Comparison of ENCODE assay signal across 31 mouse cellular contexts in the genomic region with DNA sequence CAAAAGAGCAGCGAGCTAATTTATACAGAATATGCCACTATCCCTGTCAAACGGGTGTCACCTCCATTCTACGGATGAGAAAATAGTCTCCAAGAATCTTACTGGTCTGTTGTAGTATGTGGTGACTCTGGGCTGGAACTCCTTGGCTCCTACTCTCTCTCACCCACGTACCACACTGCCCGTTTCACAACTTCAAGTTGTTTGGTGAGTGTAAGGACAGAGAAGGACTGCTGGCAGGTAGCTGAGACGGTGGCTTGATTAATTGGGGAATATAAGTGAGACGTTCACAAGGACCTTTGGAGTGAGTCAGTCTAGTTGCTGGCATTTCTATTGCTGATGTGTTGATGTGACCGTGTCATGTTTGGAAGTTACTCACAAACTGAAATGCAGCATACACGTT. TPM values are rescaled to one million over a fixed set of nuclear protein-coding genes. Genes with fewer than 3 reads are reported as not detected.
DNase-seq lines count a peak whose midpoint lies in the region; ATAC-seq lines count a peak whose summit lies in the region.
"Had no signal": no experiment of that assay in that cellular context is flagged by ENCODE, and none has a peak within 500 bp of the region (broad histone marks: within the 10 kb centered on the region; RNA-seq: fewer than 3 reads in every experiment).

No protein-coding gene starts in this region.

- H3K4me3 ChIP-seq in erythroblast, embryonic 14.5 days (replicated peaks), result peak overlapping the region; percentile 98
- H3K4me3 ChIP-seq in liver, embryonic 12.5 days, result no peak overlapping the region; the same call in 1 of the 2 replicates
- no peak overlapping the region for H3K4me3 ChIP-seq in midbrain, embryonic 11.5 days (ENCODE audit: low read depth, low read length)
- no peak overlapping the region for H3K4me3 ChIP-seq in midbrain, embryonic 16.5 days (ENCODE audit: low read depth, low read length)
- H3K4me3 ChIP-seq in neural tube, embryonic 15.5 days (replicated peaks), result no peak overlapping the region
- H3K4me3 ChIP-seq: heart, adult 2 months; heart, embryonic 12.5 days; intestine, embryonic 15.5 days; lung, embryonic 15.5 days; myocyte had no signal

- no peak for DNase-seq in liver
- DNase-seq in midbrain, embryonic 11.5 days (ENCODE audit: low spot score, missing footprints), result peak; percentile 78
- no peak for DNase-seq in ovary, postnatal 36 days (ENCODE audit: low spot score)
- DNase-seq: adrenal gland, adult 2 months; adrenal gland, postnatal 36 days; cerebellum, adult 18-20 months; cerebellum, postnatal 14 days; gastrocnemius, postnatal 25 days; heart, adult 2 months; heart, postnatal 4 days; kidney, adult 9 months; kidney, postnatal 14 days; layer of hippocampus, adult 9-11 months; lung, postnatal 36 days; right cerebral cortex, postnatal 4 days; thymus, adult 2 months; thymus, postnatal 36 days had no signal

- WGBS in liver, embryonic 12.5 days (ENCODE audit: insufficient replicate concordance), result 84% methylated on average over 9 of the region's 9 CpGs
- WGBS in midbrain, embryonic 11.5 days, result 91% methylated on average over 9 of the region's 9 CpGs
- 91% methylated on average over 9 of the region's 9 CpGs for WGBS in midbrain, embryonic 16.5 days
- WGBS in neural tube, embryonic 15.5 days, result 88% methylated on average over 9 of the region's 9 CpGs

- H3K36me3 ChIP-seq in erythroblast, embryonic 14.5 days (ENCODE audit: control insufficient read depth), result peaks cover 67% of the 10 kb centered on the region
- H3K36me3 ChIP-seq in liver, embryonic 12.5 days, result peaks cover 45% of the 10 kb centered on the region
- H3K36me3 ChIP-seq in midbrain, embryonic 11.5 days (ENCODE audit: control insufficient read depth, insufficient read depth, low read length), result no peaks in the 10 kb centered on the region
- H3K36me3 ChIP-seq in midbrain, embryonic 16.5 days (ENCODE audit: control insufficient read depth, insufficient read depth, low read length), result 0 out of 2 replicates have a peak, but pooled peaks cover 3% of the 10 kb centered on the region
- H3K36me3 ChIP-seq in neural tube, embryonic 15.5 days, result 0 out of 2 replicates have a peak, but pooled peaks cover 5% of the 10 kb centered on the region
- H3K36me3 ChIP-seq: heart, embryonic 12.5 days; intestine, embryonic 15.5 days; lung, embryonic 15.5 days; midbrain, embryonic 15.5 days had no signal

- peak overlapping the region; percentile 20 for H3K27ac ChIP-seq in liver, embryonic 12.5 days
- H3K27ac ChIP-seq in midbrain, embryonic 11.5 days (ENCODE audit: low read depth, low read length), result no peak overlapping the region
- H3K27ac ChIP-seq in midbrain, embryonic 16.5 days (ENCODE audit: low read length), result no peak overlapping the region
- no peak overlapping the region for H3K27ac ChIP-seq in neural tube, embryonic 15.5 days (replicated peaks)
- H3K27ac ChIP-seq: heart, adult 2 months; intestine, embryonic 15.5 days; lung, embryonic 15.5 days; midbrain, embryonic 15.5 days had no signal

- H3K27me3 ChIP-seq in erythroblast, embryonic 14.5 days (ENCODE audit: control insufficient read depth), result peaks cover 6% of the 10 kb centered on the region
- H3K27me3 ChIP-seq in liver, embryonic 12.5 days (replicated peaks), result no peaks in the 10 kb centered on the region; the same call in 1 of the 2 replicates
- no peaks in the 10 kb centered on the region for H3K27me3 ChIP-seq in midbrain, embryonic 11.5 days (ENCODE audit: control insufficient read depth, insufficient read depth, low read length)
- no peaks in the 10 kb centered on the region for H3K27me3 ChIP-seq in midbrain, embryonic 16.5 days (ENCODE audit: control insufficient read depth, insufficient read depth, low read depth, low read length)
- H3K27me3 ChIP-seq in neural tube, embryonic 15.5 days (replicated peaks), result no peaks in the 10 kb centered on the region
- H3K27me3 ChIP-seq: CH12.LX; intestine, embryonic 15.5 days; lung, embryonic 15.5 days; midbrain, embryonic 15.5 days had no signal

- H3K9ac ChIP-seq in liver, embryonic 12.5 days, result no peak overlapping the region; the same call in 1 of the 2 replicates
- H3K9ac ChIP-seq in midbrain, embryonic 11.5 days (ENCODE audit: low read length), result no peak overlapping the region
- H3K9ac ChIP-seq in midbrain, embryonic 16.5 days (ENCODE audit: low read depth, low read length), result no peak overlapping the region
- H3K9ac ChIP-seq in neural tube, embryonic 15.5 days (replicated peaks), result no peak overlapping the region
- H3K9ac ChIP-seq: heart, embryonic 12.5 days; intestine, embryonic 15.5 days; lung, embryonic 15.5 days; midbrain, embryonic 15.5 days had no signal

- H3K4me1 ChIP-seq in erythroblast, embryonic 14.5 days (ENCODE audit: control insufficient read depth), result peaks cover 80% of the 10 kb centered on the region
- H3K4me1 ChIP-seq in liver, embryonic 12.5 days, result peaks cover 77% of the 10 kb centered on the region
- no peaks in the 10 kb centered on the region for H3K4me1 ChIP-seq in midbrain, embryonic 11.5 days (ENCODE audit: control insufficient read depth, insufficient read depth, low read length)
- H3K4me1 ChIP-seq in midbrain, embryonic 16.5 days (ENCODE audit: control insufficient read depth, insufficient read depth, low read length), result peaks cover 16% of the 10 kb centered on the region
- H3K4me1 ChIP-seq in neural tube, embryonic 15.5 days, result peaks cover 53% of the 10 kb centered on the region
- H3K4me1 ChIP-seq: heart, embryonic 12.5 days; intestine, embryonic 15.5 days had no signal

- H3K4me2 ChIP-seq in liver, embryonic 12.5 days, result peak overlapping the region; percentile 84
- H3K4me2 ChIP-seq in midbrain, embryonic 11.5 days, result no peak overlapping the region
- no peak overlapping the region for H3K4me2 ChIP-seq in midbrain, embryonic 16.5 days (ENCODE audit: low read length)
- H3K4me2 ChIP-seq in neural tube, embryonic 15.5 days, result peak overlapping the region; percentile 67; the same call in 1 of the 2 replicates
- H3K4me2 ChIP-seq: heart, embryonic 12.5 days; intestine, embryonic 15.5 days; lung, embryonic 15.5 days had no signal

- no peaks in the 10 kb centered on the region for H3K9me3 ChIP-seq in erythroblast, embryonic 14.5 days (ENCODE audit: control insufficient read depth, low read length)
- H3K9me3 ChIP-seq in liver, embryonic 12.5 days (replicated peaks), result no peaks in the 10 kb centered on the region
- H3K9me3 ChIP-seq in midbrain, embryonic 11.5 days (ENCODE audit: control insufficient read depth, low read length), result no peaks in the 10 kb centered on the region
- no peaks in the 10 kb centered on the region for H3K9me3 ChIP-seq in midbrain, embryonic 16.5 days (replicated peaks; ENCODE audit: control insufficient read depth, low read length, poor library complexity, severe bottlenecking)
- H3K9me3 ChIP-seq in neural tube, embryonic 15.5 days (replicated peaks), result no peaks in the 10 kb centered on the region
- H3K9me3 ChIP-seq: heart, embryonic 12.5 days; intestine, embryonic 15.5 days; lung, embryonic 15.5 days; midbrain, embryonic 15.5 days had no signal

- ATAC-seq in erythroblast, adult 5-6 weeks (replicated peaks; ENCODE audit: low FRiP score, poor library complexity, severe bottlenecking), result no peak
- no peak for ATAC-seq in liver, embryonic 12.5 days
- no peak for ATAC-seq in midbrain, embryonic 11.5 days (ENCODE audit: low FRiP score)
- no peak for ATAC-seq in midbrain, embryonic 16.5 days
- no peak for ATAC-seq in neural tube, embryonic 15.5 days (ENCODE audit: low FRiP score)
- ATAC-seq: activated CD4-positive, CD25-positive, alpha-beta regulatory T cell, adult 4 months; forebrain, embryonic 14.5 days; hindbrain, embryonic 16.5 days; intestine, embryonic 15.5 days; midbrain, embryonic 15.5 days had no signal

RNA-seq across cellular contexts. Expression of a gene that starts 3.3 kb away (rescaled TPM):
- polyA plus RNA-seq in erythroblast, embryonic 14.5 days (2012), result 4.9 and 5.3 TPM in 2 replicates
- total RNA-seq in erythroblast, adult 5-6 weeks (2015; ENCODE audit: low replicate concordance), result 21.1 and 27.8 TPM in 2 replicates
- 17.6 and 24.6 TPM in 2 replicates for total RNA-seq in erythroblast, adult 5-6 weeks (2017; ENCODE audit: low replicate concordance)
- 41.9 and 43.1 TPM in 2 replicates for polyA plus RNA-seq in liver, embryonic 12.5 days (2016; fragmentation: Nextera tagmentation; extraction: Ambion mirVana)
- 27.6 and 29.4 TPM in 2 replicates for polyA plus RNA-seq in midbrain, embryonic 11.5 days (2014; fragmentation: Nextera tagmentation; extraction: Ambion mirVana)
- 71.6 and 74.6 TPM in 2 replicates for polyA plus RNA-seq in midbrain, embryonic 16.5 days (2015; fragmentation: Nextera tagmentation; extraction: Ambion mirVana)
- polyA plus RNA-seq in neural tube, embryonic 15.5 days (2015; fragmentation: Nextera tagmentation; extraction: Ambion mirVana), result 78.6 and 84.4 TPM in 2 replicates
- total RNA-seq: CH12.LX had no signal
- polyA plus RNA-seq: activated CD4-positive, CD25-positive, alpha-beta regulatory T cell, adult 4 months had no signal

Comparison
In these comparisons a context has a peak if more than half of its experiments do, and no peak if none do; other contexts are left out.
1. H3K4me2 ChIP-seq: peak in liver, embryonic 12.5 days (single experiment) and neural tube, embryonic 15.5 days (single experiment); none in midbrain, embryonic 11.5 days (single experiment) and midbrain, embryonic 16.5 days (single experiment).